Comparison of ENCODE assay signal across 10 mouse cellular contexts in genomic region chr2:75423872-75424271, GRCm38 (mm10).
DNase-seq lines count a peak whose midpoint lies in the region; ATAC-seq lines count a peak whose summit lies in the region.
"Had no signal": no experiment of that assay in that cellular context is flagged by ENCODE, and none has a peak within 500 bp of the region (broad histone marks: within the 10 kb centered on the region; RNA-seq: fewer than 3 reads in every experiment).

No protein-coding gene starts in this region.

- no peaks in the 10 kb centered on the region for H3K36me3 ChIP-seq in forebrain, embryonic 16.5 days (ENCODE audit: control insufficient read depth, insufficient read depth)
- no peaks in the 10 kb centered on the region for H3K36me3 ChIP-seq in limb, embryonic 13.5 days
- H3K36me3 ChIP-seq in neural tube, embryonic 15.5 days, result no peaks in the 10 kb centered on the region
- H3K36me3 ChIP-seq: liver, embryonic 15.5 days had no signal

- WGBS in forebrain, embryonic 16.5 days, result 11% methylated on average over 5 of the region's 5 CpGs
- 3% methylated on average over 5 of the region's 5 CpGs for WGBS in limb, embryonic 13.5 days
- WGBS in neural tube, embryonic 15.5 days, result 12% methylated on average over 5 of the region's 5 CpGs

- no peak overlapping the region for H3K4me3 ChIP-seq in forebrain, embryonic 16.5 days (replicated peaks; ENCODE audit: low read length)
- peak overlapping the region; percentile 1; the same call in 1 of the 2 replicates for H3K4me3 ChIP-seq in limb, embryonic 13.5 days
- H3K4me3 ChIP-seq in neural tube, embryonic 15.5 days (replicated peaks), result no peak overlapping the region
- H3K4me3 ChIP-seq: liver, embryonic 15.5 days had no signal

- no peak overlapping the region for H3K27ac ChIP-seq in forebrain, embryonic 16.5 days (ENCODE audit: low read length)
- H3K27ac ChIP-seq in limb, embryonic 13.5 days, result 0 out of 2 replicates have a peak overlapping the region, but pooled peaks have one; percentile 1
- peak overlapping the region; percentile 18; the same call in 1 of the 2 replicates for H3K27ac ChIP-seq in neural tube, embryonic 15.5 days (replicated peaks)
- H3K27ac ChIP-seq: liver, embryonic 15.5 days had no signal

- H3K9ac ChIP-seq in forebrain, embryonic 16.5 days (replicated peaks; ENCODE audit: low read depth, low read length), result no peak overlapping the region
- no peak overlapping the region for H3K9ac ChIP-seq in limb, embryonic 13.5 days
- H3K9ac ChIP-seq in neural tube, embryonic 15.5 days (replicated peaks), result no peak overlapping the region
- H3K9ac ChIP-seq: liver, embryonic 15.5 days had no signal

- no peaks in the 10 kb centered on the region for H3K27me3 ChIP-seq in forebrain, embryonic 16.5 days (replicated peaks; ENCODE audit: control insufficient read depth, insufficient read depth, low read length)
- peaks cover 35% of the 10 kb centered on the region for H3K27me3 ChIP-seq in limb, embryonic 13.5 days
- H3K27me3 ChIP-seq in neural tube, embryonic 15.5 days (replicated peaks), result no peaks in the 10 kb centered on the region

- DNase-seq in kidney, adult 9 months, result peak; percentile 2
- no peak for DNase-seq in kidney, adult 8-10 months
- no peak for DNase-seq in gastrocnemius, postnatal 25 days
- no peak for DNase-seq in layer of hippocampus, adult 18-20 months (ENCODE audit: low spot score in 2 of 2)
- DNase-seq: cerebellum, postnatal 25 days had no signal

- no peaks in the 10 kb centered on the region for H3K9me3 ChIP-seq in forebrain, embryonic 16.5 days (ENCODE audit: control insufficient read depth, low read length)
- no peaks in the 10 kb centered on the region for H3K9me3 ChIP-seq in limb, embryonic 13.5 days
- no peaks in the 10 kb centered on the region for H3K9me3 ChIP-seq in neural tube, embryonic 15.5 days (replicated peaks)
- H3K9me3 ChIP-seq: liver, embryonic 15.5 days had no signal

- H3K4me1 ChIP-seq in forebrain, embryonic 16.5 days (replicated peaks; ENCODE audit: control insufficient read depth, insufficient read depth, low read length), result peaks cover 29% of the 10 kb centered on the region
- H3K4me1 ChIP-seq in limb, embryonic 13.5 days, result peaks cover 26% of the 10 kb centered on the region
- H3K4me1 ChIP-seq in neural tube, embryonic 15.5 days, result peaks cover 29% of the 10 kb centered on the region
- H3K4me1 ChIP-seq: liver, embryonic 15.5 days had no signal

- H3K4me2 ChIP-seq in forebrain, embryonic 16.5 days (ENCODE audit: low read length), result peak overlapping the region; percentile 28
- H3K4me2 ChIP-seq in limb, embryonic 13.5 days (replicated peaks), result peak overlapping the region; percentile 46
- H3K4me2 ChIP-seq in neural tube, embryonic 15.5 days, result peak overlapping the region; percentile 20; the same call in 1 of the 2 replicates
- H3K4me2 ChIP-seq: liver, embryonic 15.5 days had no signal

- ATAC-seq in forebrain, embryonic 16.5 days, result peak; percentile 49; the same call in 1 of the 2 replicates
- 0 out of 2 replicates have a peak, but pooled peaks have one; percentile 24 for ATAC-seq in limb, embryonic 13.5 days (ENCODE audit: low FRiP score, low read depth)
- ATAC-seq in neural tube, embryonic 15.5 days (ENCODE audit: low FRiP score), result peak; percentile 84
- ATAC-seq in frontal cortex, adult (ENCODE audit: low TSS enrichment), result no peak
